23 mouse cellular contexts compared by ENCODE assay signal in genomic region chr17:64556661-64557445, GRCm38 (mm10).
"Had no signal": no experiment of that assay in that cellular context is flagged by ENCODE, and none has a peak within 500 bp of the region (broad histone marks: within the 10 kb centered on the region; RNA-seq: fewer than 3 reads in every experiment).

No protein-coding gene starts in this region.

- DNase-seq: kidney, postnatal 25 days; layer of hippocampus, adult 9-11 months; liver; lung, adult 18-20 months; lung, postnatal 10 days; lung, postnatal 36 days; retina, postnatal 1 day; right cerebral cortex, postnatal 25 days; thymus, adult 18-20 months; thymus, postnatal 36 days had no signal

- H3K27ac ChIP-seq: kidney, postnatal 0 days; layer of hippocampus, adult 2 months; limb, embryonic 10.5 days; limb, embryonic 13.5 days; liver, embryonic 12.5 days; liver, embryonic 15.5 days; lung, embryonic 15.5 days; midbrain, embryonic 10.5 days; midbrain, embryonic 13.5 days; neural tube, embryonic 12.5 days; neural tube, embryonic 15.5 days had no signal

- ATAC-seq: liver, embryonic 12.5 days; midbrain, embryonic 13.5 days; midbrain, embryonic 16.5 days had no signal

- H3K4me3 ChIP-seq: layer of hippocampus, adult 2 months; limb, embryonic 10.5 days; limb, embryonic 13.5 days; liver, embryonic 12.5 days; liver, embryonic 15.5 days; lung, embryonic 15.5 days; megakaryocyte, embryonic 14.5 days; midbrain, embryonic 10.5 days; midbrain, embryonic 13.5 days; neural tube, embryonic 12.5 days; neural tube, embryonic 15.5 days had no signal

- H3K4me2 ChIP-seq: limb, embryonic 13.5 days; liver, embryonic 12.5 days; liver, embryonic 15.5 days; lung, embryonic 15.5 days; midbrain, embryonic 13.5 days; neural tube, embryonic 12.5 days; neural tube, embryonic 15.5 days had no signal

- H3K36me3 ChIP-seq: limb, embryonic 10.5 days; limb, embryonic 13.5 days; liver, embryonic 12.5 days; liver, embryonic 15.5 days; lung, embryonic 15.5 days; midbrain, embryonic 10.5 days; midbrain, embryonic 13.5 days; neural tube, embryonic 12.5 days; neural tube, embryonic 15.5 days had no signal

- H3K27me3 ChIP-seq: limb, embryonic 13.5 days; liver, embryonic 15.5 days; lung, embryonic 15.5 days; megakaryocyte, embryonic 14.5 days; neural tube, embryonic 12.5 days; neural tube, embryonic 15.5 days had no signal

- H3K4me1 ChIP-seq: neural tube, embryonic 12.5 days had no signal

- H3K9ac ChIP-seq: limb, embryonic 13.5 days; liver, embryonic 12.5 days; liver, embryonic 15.5 days; lung, embryonic 15.5 days; midbrain, embryonic 13.5 days; neural tube, embryonic 12.5 days; neural tube, embryonic 15.5 days had no signal

- H3K9me3 ChIP-seq: limb, embryonic 10.5 days; limb, embryonic 13.5 days; liver, embryonic 12.5 days; liver, embryonic 15.5 days; lung, embryonic 15.5 days; midbrain, embryonic 10.5 days; midbrain, embryonic 13.5 days; neural tube, embryonic 12.5 days; neural tube, embryonic 15.5 days had no signal
